ENCODE assay signal across 8 mouse cellular contexts in the genomic region with DNA sequence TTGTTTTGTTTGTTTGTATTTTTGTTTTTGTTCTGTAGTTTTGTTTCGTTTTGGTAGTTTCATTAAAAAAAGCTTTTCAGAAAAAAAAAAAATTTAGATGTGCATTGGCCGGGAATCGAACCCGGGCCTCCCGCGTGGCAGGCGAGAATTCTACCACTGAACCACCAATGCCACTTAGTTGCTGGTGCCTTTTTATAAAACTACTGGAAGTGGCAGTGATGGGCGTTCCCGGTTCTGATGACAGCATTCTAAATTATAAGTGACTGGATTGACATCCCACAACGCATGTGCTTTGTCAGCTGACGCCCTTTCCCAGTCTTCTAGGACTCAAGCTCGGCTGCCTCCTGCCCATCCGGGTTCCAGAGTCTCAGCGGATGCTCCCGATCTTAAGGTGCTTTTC. TPM values are rescaled to one million over a fixed set of nuclear protein-coding genes. Genes with fewer than 3 reads are reported as not detected.
DNase-seq lines count a peak whose midpoint lies in the region; ATAC-seq and TF ChIP-seq lines count a peak whose summit lies in the region.

No protein-coding gene starts in this region.

- no peak overlapping the region for H3K27ac ChIP-seq in cerebellum, adult 2 months (ENCODE audit: insufficient read depth, low read length)
- no peak overlapping the region for H3K27ac ChIP-seq in intestine, embryonic 14.5 days (ENCODE audit: low read depth)
- H3K27ac ChIP-seq in neural tube, embryonic 15.5 days (replicated peaks) = peak overlapping the region; percentile 84; the same call in 1 of the 2 replicates

- H3K9ac ChIP-seq in intestine, embryonic 14.5 days (ENCODE audit: low read length) = no peak overlapping the region
- H3K9ac ChIP-seq in neural tube, embryonic 15.5 days (replicated peaks) = 0 out of 2 replicates have a peak overlapping the region, but pooled peaks have one; percentile 45

- no peaks in the 10 kb centered on the region for H3K36me3 ChIP-seq in intestine, embryonic 14.5 days (ENCODE audit: control insufficient read depth, insufficient read depth, low read length)
- H3K36me3 ChIP-seq in neural tube, embryonic 15.5 days = no peaks in the 10 kb centered on the region

- H3K4me3 ChIP-seq in cerebellum, adult 2 months (replicated peaks; ENCODE audit: insufficient read depth, low read depth, low read length) = no peak overlapping the region
- peak overlapping the region; percentile 45 for H3K4me3 ChIP-seq in intestine, embryonic 14.5 days (ENCODE audit: low read depth, low read length)
- peak overlapping the region; percentile 44 for H3K4me3 ChIP-seq in neural tube, embryonic 15.5 days (replicated peaks)

- DNase-seq in spleen, postnatal 36 days (ENCODE audit: low spot score in 2 of 2) = peak; percentile 6 to 30
- no peak for DNase-seq in spleen, adult 12 weeks (ENCODE audit: low spot score)
- DNase-seq in cerebellum, adult 2 months = peak; percentile 38 to 49
- DNase-seq in gastrocnemius, postnatal 14 days = peak; percentile 44
- peak; percentile 70 for DNase-seq in intestine, embryonic 14.5 days (ENCODE audit: low spot score)
- peak; percentile 59 to 60 for DNase-seq in lung, adult 18-20 months
- no peak for DNase-seq in urinary bladder, postnatal 10 days (ENCODE audit: low spot score)

- TF ChIP-seq CTCF in cerebellum, adult 2 months (IDR thresholded peaks at IDR 0.05; ENCODE audit: borderline replicate concordance, insufficient read depth, low read depth, low read length) = no peak

- H3K4me1 ChIP-seq in cerebellum, adult 2 months (ENCODE audit: control insufficient read depth, insufficient read depth, low read length) = peaks cover 9% of the 10 kb centered on the region
- H3K4me1 ChIP-seq in intestine, embryonic 14.5 days (replicated peaks; ENCODE audit: control insufficient read depth, insufficient read depth, low read length) = peaks cover 7% of the 10 kb centered on the region; the same call in 1 of the 2 replicates
- H3K4me1 ChIP-seq in neural tube, embryonic 15.5 days = peaks cover 24% of the 10 kb centered on the region

- H3K4me2 ChIP-seq in intestine, embryonic 14.5 days (ENCODE audit: low read length) = peak overlapping the region; percentile 78
- peak overlapping the region; percentile 83 for H3K4me2 ChIP-seq in neural tube, embryonic 15.5 days

- 33% methylated on average over 15 of the region's 15 CpGs for WGBS in cerebellum, adult 2 months
- 19% methylated on average over 15 of the region's 15 CpGs for WGBS in intestine, embryonic 14.5 days
- 12% methylated on average over 15 of the region's 15 CpGs for WGBS in neural tube, embryonic 15.5 days

- H3K9me3 ChIP-seq in intestine, embryonic 14.5 days (ENCODE audit: control insufficient read depth, low read length) = peaks cover 4% of the 10 kb centered on the region; the same call in 1 of the 2 replicates
- H3K9me3 ChIP-seq in neural tube, embryonic 15.5 days (replicated peaks) = no peaks in the 10 kb centered on the region

- ATAC-seq in intestine, embryonic 14.5 days (replicated peaks; ENCODE audit: low FRiP score, low TSS enrichment, low read depth) = 0 out of 2 replicates have a peak, but pooled peaks have one; percentile 26
- ATAC-seq in neural tube, embryonic 15.5 days (ENCODE audit: low FRiP score) = 0 out of 2 replicates have a peak, but pooled peaks have one; percentile 18

- intact Hi-C loops in gastrocnemius, postnatal 14 days (cut with DNase I; ENCODE audit: low total_unique reads) = no loop called here

- H3K27me3 ChIP-seq in cerebellum, adult 2 months (ENCODE audit: control insufficient read depth, insufficient read depth, low read length) = no peaks in the 10 kb centered on the region
- no peaks in the 10 kb centered on the region for H3K27me3 ChIP-seq in intestine, embryonic 14.5 days (replicated peaks; ENCODE audit: control insufficient read depth, insufficient read depth, low read length)
- no peaks in the 10 kb centered on the region for H3K27me3 ChIP-seq in neural tube, embryonic 15.5 days (replicated peaks)

- TF ChIP-seq POLR2A in cerebellum, adult 2 months (IDR thresholded peaks at IDR 0.05; ENCODE audit: borderline replicate concordance, insufficient read depth, low read length) = no peak

RNA-seq across cellular contexts. Expression of a gene that starts 55.0 kb away (rescaled TPM):
- not detected in 2 replicates for polyA plus RNA-seq in cerebellum, adult 2 months (2012; rRNA removed)
- total RNA-seq in gastrocnemius, postnatal 14 days (2021) = not detected
- polyA plus RNA-seq in intestine, embryonic 14.5 days (2014; fragmentation: Nextera tagmentation; extraction: Ambion mirVana) = 1.4 and 2.1 TPM in 2 replicates
- polyA plus RNA-seq in neural tube, embryonic 15.5 days (2015; fragmentation: Nextera tagmentation; extraction: Ambion mirVana) = 1.9 and 2.4 TPM in 2 replicates

Comparison
In these comparisons a context has a peak if more than half of its experiments do, and no peak if none do; other contexts are left out.
1. DNase-seq: peak in spleen, postnatal 36 days (2 of 2), cerebellum, adult 2 months (2 of 2), gastrocnemius, postnatal 14 days (single experiment), intestine, embryonic 14.5 days (single experiment) and lung, adult 18-20 months (2 of 2); none in spleen, adult 12 weeks (single experiment) and urinary bladder, postnatal 10 days (single experiment).